Mouse (Mus musculus): ENCODE results near the gene Amfr.

- TF ChIP-seq CTCF (IDR thresholded peaks at IDR 0.05; ENCODE audit: low read depth) = no peak
- TF ChIP-seq EP300 (IDR thresholded peaks at IDR 0.05; ENCODE audit: low read depth) = no peak
Measured at GRCm38 (mm10) chr8:94029701-94030100, 17.1 kb upstream of the Amfr start.
